Mouse (Mus musculus) yolk sac, embryonic 10.5 days (tissue): ENCODE results near the gene Nucks1.
"Not testable (repeated sequence)": the region's sequence is repeated elsewhere in the genome, so short reads cannot be mapped to it uniquely, and the experiment has no call there.

ENCODE experiments used
- DNase-seq: peaks from one replicate; pipeline ENCODE4 v3.0.0-alpha.2; 2017; ENCODE audit warnings: low spot score

Gene Nucks1

DNA sequence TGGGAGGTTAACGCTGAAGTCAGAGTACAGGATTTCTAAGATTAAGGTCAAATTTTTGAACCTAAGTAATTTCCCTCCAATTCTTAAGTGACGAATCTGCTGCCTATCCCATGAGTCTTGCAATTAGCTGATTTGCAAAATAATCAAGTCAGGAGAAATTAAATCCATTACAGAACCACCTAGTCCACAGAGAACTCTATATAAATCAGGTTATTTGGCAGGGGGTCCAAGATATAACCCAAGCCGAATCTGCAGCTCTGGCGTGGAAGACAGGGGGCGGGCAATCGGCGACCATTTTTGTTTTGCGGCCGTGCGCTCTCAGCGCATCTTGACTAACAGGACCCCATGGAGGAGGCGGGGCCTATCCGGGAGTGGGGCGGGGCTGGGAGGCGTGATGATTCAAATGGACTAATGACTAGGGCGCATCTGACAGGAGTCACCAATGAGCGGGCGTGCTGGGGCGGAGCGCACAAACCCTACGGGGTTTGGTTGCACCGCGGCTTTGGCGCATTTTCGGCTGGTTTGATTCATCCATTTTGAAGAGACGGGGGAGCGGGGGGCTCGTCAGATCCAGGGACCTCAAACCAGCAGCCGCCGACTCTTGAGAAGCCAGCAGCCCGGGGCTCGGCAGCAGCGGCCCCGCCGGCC, at the start of gene Nucks1:
TSS of gene Nucks1 (plus strand) at position 534 of the 648 bp plus-strand sequence.
- peak; percentile 100 for DNase-seq

DNA sequence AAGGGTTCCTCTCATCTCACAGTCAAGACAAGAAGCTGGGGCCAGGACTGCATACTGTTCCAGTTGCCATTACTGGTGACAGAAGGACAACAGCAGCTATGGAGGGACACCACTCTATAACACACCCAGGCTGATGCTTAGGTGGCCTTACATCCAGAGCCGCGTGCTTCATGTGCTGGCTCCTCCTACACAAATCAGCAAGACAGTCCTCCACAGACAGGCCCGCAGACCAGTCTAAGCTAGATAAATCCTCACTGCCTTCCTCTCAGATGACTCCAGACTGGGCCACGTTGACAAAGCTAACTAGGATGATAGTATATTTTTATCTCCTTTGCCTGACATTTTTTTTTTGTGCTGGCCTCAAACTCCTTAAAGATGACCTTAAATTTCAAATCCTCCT, 48.5 kb upstream of the Nucks1 start:
- no peak for DNase-seq

DNA sequence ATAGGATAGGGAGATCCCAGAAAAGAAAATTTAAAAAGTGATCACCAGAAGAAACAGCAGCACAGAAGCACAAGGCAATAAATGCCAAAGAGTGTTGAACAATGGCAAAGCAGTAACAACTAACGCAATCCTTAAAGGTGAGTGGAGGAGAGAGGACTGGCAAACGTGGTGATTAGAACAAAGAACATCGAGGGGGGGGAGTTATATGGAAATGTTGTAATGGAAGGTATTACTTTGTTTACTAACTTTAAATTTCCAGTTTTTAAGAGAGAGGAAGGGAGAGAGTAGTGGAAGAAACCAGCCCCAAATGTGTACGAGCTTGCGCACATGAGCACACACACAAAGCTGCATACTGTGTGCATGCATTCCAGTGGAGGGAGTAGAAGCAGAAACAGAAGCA, 44.7 kb upstream of the Nucks1 start:
- no peak for DNase-seq

DNA sequence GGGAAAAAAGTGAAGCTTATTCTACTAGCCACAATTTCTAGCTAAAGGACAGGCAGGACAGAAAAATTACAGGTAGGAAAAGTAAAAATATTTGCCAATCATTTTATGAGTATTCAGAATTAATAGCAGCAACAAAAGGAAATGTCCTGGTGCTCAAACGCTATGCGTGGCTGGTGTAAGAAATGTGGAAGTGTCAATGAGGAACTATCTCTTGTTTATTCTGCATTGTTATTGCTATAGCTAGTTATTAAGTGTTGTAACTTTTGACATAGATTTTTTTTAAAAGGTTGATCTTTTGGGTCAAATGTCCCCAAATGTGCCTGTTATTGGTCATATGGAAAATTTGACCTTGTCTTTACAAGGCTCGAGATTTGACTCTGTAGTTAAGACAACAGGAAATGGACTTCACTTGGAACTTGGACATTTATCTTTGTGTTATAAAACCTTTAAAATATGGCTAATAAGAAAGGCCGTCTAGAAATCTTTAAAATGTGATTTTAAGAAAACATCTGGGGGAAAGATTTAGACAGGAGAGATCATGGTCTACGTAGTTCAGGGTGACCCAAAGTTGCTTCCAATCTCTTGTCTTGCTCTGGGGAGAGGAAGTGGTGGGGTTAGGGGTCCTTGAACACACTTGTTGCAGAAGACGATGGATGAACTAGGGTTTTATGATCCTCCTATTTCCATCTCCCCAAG, 43.9 kb upstream of the Nucks1 start:
- DNase-seq, result no peak

DNA sequence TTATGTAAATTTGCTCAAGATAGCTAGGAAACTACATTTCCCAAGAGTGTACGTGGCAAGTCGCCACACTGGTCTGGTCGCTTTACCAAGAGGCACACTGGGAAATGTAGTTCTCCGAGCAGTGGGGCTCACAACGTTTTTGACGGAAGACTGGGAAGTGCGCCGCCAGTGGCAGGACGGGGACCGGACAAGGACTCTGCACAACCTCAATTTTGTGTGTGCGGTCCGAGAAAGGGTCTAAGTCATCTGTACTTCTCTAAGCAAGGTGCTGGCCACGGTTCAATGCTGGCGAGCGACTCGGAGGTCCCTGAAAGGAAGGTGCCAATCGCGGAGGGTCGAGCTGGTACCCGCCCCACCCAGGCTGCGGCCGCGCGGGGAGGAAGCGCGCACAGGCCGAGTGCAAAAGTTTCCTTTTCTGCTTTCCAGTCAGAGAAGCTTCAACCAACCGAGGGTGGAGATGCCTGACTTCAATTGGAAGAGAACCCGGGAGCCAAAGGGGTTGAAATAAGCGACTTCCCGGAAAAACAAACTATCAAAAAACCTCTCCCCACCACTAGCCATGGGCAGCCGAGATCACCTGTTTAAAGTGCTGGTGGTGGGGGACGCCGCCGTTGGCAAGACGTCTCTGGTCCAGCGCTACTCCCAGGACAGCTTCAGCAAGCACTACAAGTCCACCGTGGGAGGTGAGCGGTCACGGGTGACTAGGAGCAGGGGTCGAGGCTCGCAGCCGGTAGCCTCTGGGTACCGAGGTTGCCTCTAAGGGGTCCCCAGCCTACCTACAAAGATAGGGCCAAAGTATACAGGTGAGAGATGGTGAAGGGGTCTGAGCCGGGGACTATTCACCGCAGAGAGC, 43.0 kb upstream of the Nucks1 start, which contains the start of gene Rab29:
TSS of gene Rab29 (plus strand) at position 132 of the 853 bp plus-strand sequence.
- peak; percentile 84 for DNase-seq

DNA sequence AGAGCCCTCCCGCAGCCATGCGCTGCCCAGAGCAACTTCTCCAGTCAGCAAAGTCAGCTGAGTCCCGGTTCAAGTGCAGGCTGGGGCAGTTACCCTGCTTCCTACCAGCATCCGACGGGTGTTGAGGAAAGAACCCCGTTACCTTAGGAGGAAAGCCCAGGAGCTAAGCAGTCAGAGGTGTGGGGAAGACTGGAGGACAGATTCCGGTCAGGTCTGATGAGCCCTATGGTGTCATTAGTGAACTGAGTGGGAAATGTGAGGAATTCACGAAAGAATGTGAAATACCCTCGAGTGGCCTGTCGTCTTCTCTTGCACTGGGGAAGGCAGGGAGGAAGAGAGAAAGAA, 42.4 kb upstream of the Nucks1 start:
- no peak for DNase-seq

DNA sequence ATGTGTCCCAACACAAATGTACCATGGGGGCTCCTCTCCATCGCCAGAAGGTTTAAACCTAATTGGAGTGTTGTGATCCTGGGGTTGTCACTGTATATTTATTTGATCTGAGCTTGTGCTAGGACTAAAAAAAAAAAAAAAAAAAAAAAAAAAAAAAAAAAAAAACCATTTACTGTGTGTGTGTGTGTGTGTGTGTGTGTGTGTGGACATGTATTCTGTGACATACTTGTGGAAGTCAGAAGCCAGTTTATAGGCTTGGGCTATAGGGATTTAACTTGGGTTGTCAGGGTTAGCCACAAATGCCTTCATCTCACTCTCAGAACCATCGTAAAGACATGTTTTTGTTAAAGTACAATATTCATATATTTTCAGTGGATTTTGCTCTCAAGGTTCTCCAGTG, 40.8 kb upstream of the Nucks1 start:
- no peak for DNase-seq

DNA sequence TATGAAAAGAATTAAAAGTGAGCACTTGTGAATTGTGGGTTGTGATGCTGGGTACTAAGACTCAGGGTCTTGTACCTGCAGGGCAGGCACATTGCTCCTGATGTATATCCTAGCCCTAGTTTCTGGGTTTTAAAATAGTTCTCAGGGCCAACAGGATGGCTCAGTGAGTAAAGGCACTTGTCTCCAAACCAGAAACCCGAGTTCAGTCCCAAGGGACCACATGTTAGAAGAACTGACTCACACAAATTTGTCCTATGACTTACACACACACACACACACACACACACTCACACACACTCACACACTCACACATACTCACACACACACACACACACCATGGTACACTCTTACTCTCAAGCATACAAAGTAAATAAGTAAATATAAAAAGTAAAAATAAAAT, 37.5 kb upstream of the Nucks1 start:
- DNase-seq, result no peak

DNA sequence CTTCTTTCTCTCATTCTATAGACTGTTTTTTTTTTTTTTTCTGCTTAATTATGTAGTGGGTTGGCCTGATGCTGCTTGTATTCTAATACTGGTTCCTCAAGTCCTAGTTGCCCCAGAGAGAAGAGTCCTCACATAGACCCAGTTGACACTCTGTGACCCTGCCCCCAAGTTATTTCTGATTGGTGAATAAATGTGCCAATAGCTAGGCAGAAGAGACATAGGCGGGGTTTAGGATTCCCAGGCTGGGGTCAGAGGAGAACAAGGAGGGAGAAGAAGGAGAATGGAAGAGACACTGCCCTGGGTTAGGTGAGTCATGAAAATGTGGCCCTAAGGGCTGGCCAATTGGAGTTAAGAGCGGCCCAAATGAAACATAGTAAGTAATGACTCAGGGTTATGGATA, 30.5 kb upstream of the Nucks1 start:
- DNase-seq, result no peak

DNA sequence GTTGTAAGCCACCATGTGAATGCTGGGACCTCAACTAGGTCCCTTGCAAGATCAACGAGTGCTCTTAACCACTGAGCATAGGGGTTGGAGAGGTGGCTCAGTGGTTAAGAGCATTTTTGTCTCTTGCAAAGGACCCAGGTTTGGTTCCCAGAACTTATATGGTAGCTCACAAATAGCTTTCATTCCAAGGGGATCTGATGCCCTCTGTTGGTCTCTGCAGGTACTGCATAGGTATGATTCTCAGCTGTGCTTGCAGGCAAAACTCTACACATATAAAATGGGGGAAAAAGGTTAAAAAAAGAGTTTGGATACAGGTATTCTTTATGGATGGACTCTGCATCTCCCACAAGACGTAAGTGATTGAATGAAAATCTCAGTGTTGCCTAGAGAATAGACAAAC, 27.5 kb upstream of the Nucks1 start:
- no peak for DNase-seq

DNA sequence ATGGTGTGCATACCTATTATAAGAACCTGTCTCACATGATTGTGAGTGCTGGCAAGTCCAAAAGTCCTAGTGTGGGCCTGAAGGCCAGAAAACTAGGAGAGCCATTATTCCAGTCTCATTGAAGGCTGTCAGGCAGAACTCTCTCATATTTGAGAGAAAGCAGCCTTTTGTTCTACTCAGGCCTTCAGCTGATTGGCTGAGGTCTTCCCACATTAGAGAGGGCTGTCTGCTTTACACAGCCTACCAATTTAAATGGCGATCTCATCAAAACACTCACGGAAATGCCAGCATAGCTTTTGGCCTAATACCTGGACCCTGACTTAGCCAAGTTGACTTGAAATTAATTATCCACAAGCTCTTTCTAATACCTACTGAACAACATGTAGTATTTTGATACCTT, 24.2 kb upstream of the Nucks1 start:
- DNase-seq, result no peak

DNA sequence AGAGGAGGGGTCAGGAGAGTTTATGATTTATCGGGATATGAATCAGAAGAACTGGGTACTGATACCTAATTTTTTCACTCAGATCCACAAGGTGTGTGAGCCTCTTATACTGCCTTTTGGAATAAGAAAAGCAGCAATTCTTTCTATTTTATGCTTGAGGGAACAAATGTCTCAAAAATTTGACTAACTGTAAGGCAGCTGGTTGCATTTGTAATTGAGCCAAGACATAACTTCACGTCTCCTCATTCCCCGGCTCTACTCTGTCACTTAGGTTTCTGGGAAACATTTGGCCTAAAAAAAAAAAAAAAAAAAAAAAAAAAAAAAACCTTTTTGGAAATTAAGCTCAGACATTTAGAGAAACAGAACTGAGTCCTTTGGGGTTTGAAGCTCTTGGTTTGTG, 23.7 kb upstream of the Nucks1 start:
- DNase-seq, result no peak

DNA sequence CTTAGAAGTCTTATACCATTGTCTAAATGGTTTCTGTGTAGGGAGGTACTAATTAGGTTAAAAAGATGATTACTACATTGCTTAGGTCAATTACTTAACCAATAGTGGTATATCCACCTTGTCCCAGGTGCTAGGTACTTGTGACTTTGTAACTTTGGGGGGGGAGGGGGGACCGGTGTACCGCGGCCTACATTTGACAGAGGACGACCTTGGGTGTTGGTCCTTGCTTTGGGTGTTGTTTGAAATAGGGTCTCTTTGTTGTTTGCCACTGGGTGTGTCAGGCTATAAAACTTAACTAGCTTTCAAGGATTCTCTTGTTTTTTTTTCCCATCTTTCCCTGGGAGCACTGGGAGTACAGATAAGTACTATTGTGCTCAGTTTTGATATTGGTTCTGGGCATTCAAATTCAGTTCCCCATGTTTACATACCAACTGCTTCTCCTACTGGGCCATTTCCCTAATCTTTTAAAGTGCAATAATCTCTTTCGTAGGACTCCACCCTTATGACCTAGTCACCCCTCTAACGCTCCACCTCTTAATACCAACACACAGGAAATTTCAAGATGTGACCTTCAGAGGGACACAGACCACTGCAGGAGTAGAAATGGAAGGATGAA, 20.2 kb upstream of the Nucks1 start:
- DNase-seq, result no peak

DNA sequence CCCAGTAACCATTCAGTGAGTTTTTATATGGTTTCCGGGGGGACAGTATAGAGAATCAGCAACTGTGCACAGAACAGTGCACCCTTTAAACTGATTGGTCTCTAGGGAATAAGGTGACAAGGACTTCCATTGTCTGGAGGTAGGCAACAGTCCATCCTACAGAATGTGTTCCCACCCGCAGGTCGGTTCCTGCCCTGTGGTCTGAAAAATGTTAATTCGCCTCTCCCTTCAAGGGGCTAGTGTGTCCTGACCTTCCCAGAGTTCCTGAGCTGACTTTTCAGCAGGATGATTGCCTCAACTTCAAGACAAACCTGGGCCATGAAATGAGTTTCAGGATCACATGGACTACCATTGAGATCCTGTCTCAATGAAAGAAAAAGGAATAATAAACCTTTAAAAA, 18.9 kb upstream of the Nucks1 start:
- no peak for DNase-seq

DNA sequence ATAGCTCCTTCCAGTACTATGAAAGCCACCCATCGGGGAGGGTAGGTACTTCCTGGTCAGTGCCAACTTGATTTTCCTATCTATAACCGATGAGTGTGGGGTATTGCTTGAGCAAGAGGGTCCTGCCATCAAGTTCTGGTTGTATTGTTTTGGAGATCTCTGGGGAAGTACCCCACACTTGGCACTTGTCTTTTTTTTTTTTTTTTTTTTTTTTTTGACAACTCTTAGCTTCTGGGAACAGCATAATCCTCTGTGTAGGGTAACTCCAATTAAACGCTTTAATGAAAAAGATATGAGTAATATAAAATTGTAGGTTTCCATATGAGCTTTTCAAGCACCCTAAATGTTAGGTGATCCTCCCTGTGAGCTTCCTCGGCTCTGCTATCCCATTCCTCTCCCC, 7.7 kb upstream of the Nucks1 start:
- DNase-seq, result no peak

DNA sequence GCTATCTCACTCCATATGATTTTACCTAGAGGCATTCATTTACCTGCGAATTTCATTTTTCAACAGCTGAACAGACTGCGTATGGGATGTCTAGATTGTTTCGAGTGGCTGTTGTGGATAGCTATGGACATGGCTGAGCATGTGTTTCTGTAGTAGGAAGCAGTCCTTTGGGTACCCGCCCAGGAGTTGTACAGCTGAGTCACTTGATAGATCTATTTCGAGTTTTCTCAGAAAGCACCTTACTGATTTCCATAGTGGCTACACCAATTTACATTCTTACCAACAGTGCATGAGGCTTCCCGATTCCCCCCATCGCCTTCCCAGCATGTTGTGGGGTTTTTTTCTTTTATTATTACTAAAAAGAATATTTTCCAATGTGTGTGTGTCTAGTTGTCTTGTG, 7.1 kb upstream of the Nucks1 start:
- DNase-seq, result no peak

DNA sequence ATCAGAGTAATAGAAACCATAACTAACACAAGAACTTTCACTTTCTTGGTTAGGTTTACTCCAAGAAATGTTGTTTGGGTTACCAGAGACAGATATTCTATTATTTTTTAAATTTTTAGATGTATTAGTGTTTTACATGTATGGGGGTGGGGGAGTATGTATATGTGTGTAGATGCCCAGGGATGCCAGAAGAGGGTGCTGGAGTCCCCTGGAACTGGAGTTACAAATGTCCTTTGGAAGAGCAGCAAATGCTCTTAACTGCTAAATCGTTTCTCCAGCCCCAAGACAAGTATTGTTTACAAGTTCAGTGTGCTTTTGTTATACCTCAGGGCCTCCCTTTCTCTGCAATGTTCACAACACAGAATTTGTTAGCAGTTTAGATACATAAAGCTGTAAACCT, 4.8 kb upstream of the Nucks1 start:
- DNase-seq, result no peak

DNA sequence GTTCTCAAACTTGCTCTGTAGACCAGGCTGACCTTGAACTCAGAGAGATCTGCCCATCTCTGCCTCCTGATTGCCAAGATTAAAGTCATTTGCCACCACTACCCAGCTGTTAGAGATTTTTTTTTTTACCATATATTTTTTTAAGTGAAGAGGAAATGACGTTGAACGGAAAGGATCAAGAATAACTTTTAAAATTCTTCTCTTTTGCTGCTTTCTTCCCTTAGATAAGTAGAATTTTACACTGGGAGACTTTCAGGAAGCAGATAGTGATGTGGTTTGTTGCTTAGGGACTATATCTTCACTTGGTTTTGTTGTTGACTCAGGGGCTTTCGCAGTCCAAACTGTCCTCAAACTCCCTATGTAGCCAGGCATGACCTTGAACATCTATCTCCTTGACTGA, 1.9 kb upstream of the Nucks1 start:
- no peak for DNase-seq

DNA sequence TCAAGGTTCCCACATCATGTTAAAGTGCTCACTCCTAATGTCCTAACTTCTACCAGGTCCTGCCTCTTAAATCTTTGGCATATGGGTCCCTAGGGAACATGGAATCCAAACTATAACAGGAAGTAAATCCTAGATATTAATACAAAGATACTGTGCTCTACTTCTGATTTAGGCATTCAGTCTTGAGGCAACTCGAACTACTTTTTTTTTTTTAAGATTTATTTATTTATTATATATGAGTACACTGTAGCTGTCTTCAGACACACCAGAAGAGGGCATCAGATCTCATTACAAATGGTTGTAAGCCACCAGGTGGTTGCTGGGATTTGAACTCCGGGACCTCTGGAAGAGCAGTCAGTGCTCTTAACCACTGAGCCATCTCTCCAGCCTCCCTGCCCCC, 1.1 kb upstream of the Nucks1 start:
- DNase-seq, result not testable (repeated sequence)

DNA sequence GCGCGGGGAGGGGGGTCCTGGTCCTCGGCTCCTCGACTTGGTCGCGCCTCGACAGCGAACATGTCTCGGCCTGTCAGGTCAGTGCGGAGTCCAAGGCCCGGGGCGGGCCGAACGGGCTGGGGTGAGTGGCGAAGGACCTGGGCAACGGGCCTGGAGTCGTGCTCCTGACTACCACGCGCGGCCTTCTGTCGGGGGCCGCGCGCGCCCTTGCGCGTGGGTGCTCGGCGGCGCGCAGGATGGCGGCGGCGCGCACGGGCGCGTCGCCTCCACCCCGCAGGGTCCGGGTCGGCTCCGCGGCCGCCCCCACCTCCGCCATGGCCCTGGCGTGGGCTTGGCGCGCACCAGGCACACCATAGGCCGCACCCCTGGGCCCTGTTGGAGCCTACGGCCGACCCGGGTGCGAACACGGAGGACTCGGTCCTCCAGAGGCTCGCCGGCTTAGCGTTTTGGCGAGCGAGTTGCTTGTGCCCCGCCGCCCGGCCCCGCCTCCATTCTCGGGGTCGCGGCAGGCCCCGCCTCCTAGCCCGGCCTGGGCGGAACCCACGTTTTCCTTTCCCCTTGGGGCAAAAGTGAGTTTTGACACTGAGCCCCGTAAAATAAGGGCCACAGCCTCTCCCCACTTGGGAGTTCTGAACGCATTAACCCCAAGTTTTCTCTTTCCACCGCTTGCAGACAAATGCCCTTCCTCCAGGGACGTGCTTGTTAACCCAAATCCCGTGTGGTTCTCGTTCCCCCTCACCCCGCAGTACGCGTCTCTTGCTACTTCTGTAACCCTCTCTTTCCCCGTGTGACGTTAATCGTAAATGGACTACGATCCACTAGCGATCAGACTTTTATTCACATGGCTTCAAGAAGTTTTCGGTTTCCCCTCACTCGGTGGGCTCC, 582 bp downstream of the Nucks1 start:
- peak; percentile 86 for DNase-seq

DNA sequence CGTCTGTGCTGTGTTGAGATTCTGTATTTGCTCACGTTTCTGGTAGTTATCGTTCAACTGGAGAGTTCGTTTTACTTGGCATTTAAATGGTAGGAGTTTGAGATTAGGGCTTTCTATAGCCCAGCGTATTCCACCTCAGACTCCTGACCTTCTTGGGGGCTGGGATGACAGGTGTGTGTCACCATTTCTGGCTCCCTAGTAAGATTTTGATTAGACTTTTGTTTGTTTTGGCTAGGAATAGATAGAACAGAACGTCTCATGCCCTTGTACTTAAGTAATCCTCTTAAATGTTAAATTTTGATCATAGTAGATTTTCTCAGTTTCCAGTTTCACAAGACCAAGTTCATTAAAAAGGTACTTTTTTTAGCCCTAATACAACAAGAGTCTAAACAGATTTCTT, 7.3 kb downstream of the Nucks1 start:
- DNase-seq, result no peak

DNA sequence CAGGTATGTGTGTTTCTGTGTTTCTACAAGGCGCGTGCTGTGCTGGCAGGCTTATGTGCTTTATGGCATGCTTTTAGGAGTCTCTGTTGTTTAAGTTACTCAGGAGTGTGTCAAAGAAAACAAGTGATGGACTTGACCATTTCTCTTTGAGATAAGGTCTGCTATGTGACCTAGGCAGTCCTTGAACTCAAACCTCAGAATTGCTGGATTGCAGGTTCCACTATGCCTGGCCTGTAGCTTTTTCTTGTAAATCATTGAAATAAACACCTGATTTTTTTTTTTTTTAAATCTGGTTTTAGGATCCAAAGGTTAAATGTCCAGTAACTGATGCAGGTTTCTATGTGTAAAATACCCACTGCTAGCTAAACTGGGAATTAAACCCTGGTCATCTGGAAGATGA, 8.7 kb downstream of the Nucks1 start:
- DNase-seq, result no peak
